Mouse (Mus musculus): Measurements from ENCODE around the gene Sod2. TPM values are rescaled to one million over a fixed set of nuclear protein-coding genes. Genes with fewer than 3 reads are reported as not detected.
"Not testable (repeated sequence)": the region's sequence is repeated elsewhere in the genome, so short reads cannot be mapped to it uniquely, and the experiment has no call there.

Gene Sod2
- polyA plus RNA-seq, 1 experiment, result 98.5 TPM

DNA sequence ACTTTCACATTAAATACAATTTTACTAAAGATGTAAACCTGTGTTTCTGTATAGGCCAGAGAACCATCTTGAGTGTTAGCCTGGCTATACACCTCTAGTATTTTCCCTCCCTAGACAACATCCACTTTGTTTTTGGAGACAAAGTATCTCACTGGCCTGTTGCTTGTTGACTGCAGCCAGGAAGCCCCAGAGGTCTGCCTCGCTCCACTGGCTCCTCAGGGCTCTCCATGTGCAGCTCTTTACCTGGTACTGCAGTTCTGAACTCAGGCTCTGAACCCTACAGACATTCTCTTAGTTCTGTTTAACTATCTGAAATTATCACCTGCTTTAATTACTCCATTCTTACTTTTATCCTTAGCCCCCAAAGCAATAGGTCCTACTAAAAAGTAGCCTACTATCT is 28.1 kb upstream of the Sod2 start:
- TF ChIP-seq EP300 (IDR thresholded peaks at IDR 0.05; ENCODE audit: insufficient read depth, low read depth, low read length), result no peak
- no peak for TF ChIP-seq POLR2A (IDR thresholded peaks at IDR 0.05; ENCODE audit: insufficient read depth, low read length)
- no peaks in the 10 kb centered on the region for H3K9me3 ChIP-seq (replicated peaks; ENCODE audit: control insufficient read depth, insufficient read depth, low read length, poor library complexity, severe bottlenecking)
- no peaks in the 10 kb centered on the region for H3K4me1 ChIP-seq (ENCODE audit: control insufficient read depth, insufficient read depth, low read length)
- no peak overlapping the region for H3K9ac ChIP-seq (ENCODE audit: low read depth, poor library complexity, severe bottlenecking)
- H3K4me3 ChIP-seq (ENCODE audit: low read depth, low read length), result no peak overlapping the region
- no peak overlapping the region for H3K27ac ChIP-seq (ENCODE audit: insufficient read depth, low read length)
- peaks cover 72% of the 10 kb centered on the region for H3K36me3 ChIP-seq (ENCODE audit: control insufficient read depth, insufficient read depth, low read length, poor library complexity, severe bottlenecking)
- H3K27me3 ChIP-seq (ENCODE audit: control insufficient read depth, insufficient read depth, low read length, poor library complexity, severe bottlenecking), result no peaks in the 10 kb centered on the region

- no peak overlapping the region for H3K4me3 ChIP-seq (ENCODE audit: low read depth, low read length)
- H3K9me3 ChIP-seq (replicated peaks; ENCODE audit: control insufficient read depth, insufficient read depth, low read length, poor library complexity, severe bottlenecking), result no peaks in the 10 kb centered on the region
- no peak overlapping the region for H3K9ac ChIP-seq (ENCODE audit: low read depth, poor library complexity, severe bottlenecking)
- H3K36me3 ChIP-seq (ENCODE audit: control insufficient read depth, insufficient read depth, low read length, poor library complexity, severe bottlenecking), result peaks cover 65% of the 10 kb centered on the region
- H3K27ac ChIP-seq (ENCODE audit: insufficient read depth, low read length), result no peak overlapping the region
- TF ChIP-seq CTCF (IDR thresholded peaks at IDR 0.05; ENCODE audit: low read depth, low read length) (no peak), POLR2A (IDR thresholded peaks at IDR 0.05; ENCODE audit: insufficient read depth, low read length) (no peak), EP300 (IDR thresholded peaks at IDR 0.05; ENCODE audit: insufficient read depth, low read depth, low read length) (no peak)
- H3K4me1 ChIP-seq (ENCODE audit: control insufficient read depth, insufficient read depth, low read length), result no peaks in the 10 kb centered on the region
- no peaks in the 10 kb centered on the region for H3K27me3 ChIP-seq (ENCODE audit: control insufficient read depth, insufficient read depth, low read length, poor library complexity, severe bottlenecking)
Measured at GRCm38 (mm10) chr17:12983988-12984387, 22.7 kb upstream of the Sod2 start.

GRCm38 (mm10) chr17:12988096-12988495 is 18.6 kb upstream of the Sod2 start:
- peak overlapping the region; percentile 60; the same call in 1 of the 2 replicates for H3K27ac ChIP-seq (ENCODE audit: insufficient read depth, low read length)
- peaks cover 33% of the 10 kb centered on the region for H3K36me3 ChIP-seq (ENCODE audit: control insufficient read depth, insufficient read depth, low read length, poor library complexity, severe bottlenecking)
- H3K27me3 ChIP-seq (ENCODE audit: control insufficient read depth, insufficient read depth, low read length, poor library complexity, severe bottlenecking); H3K4me1 ChIP-seq (ENCODE audit: control insufficient read depth, insufficient read depth, low read length); H3K9me3 ChIP-seq (replicated peaks; ENCODE audit: control insufficient read depth, insufficient read depth, low read length, poor library complexity, severe bottlenecking); H3K9ac ChIP-seq (ENCODE audit: low read depth, poor library complexity, severe bottlenecking): not testable (repeated sequence)
- peak overlapping the region; percentile 6; the same call in 1 of the 2 replicates for H3K4me3 ChIP-seq (ENCODE audit: low read depth, low read length)

DNA sequence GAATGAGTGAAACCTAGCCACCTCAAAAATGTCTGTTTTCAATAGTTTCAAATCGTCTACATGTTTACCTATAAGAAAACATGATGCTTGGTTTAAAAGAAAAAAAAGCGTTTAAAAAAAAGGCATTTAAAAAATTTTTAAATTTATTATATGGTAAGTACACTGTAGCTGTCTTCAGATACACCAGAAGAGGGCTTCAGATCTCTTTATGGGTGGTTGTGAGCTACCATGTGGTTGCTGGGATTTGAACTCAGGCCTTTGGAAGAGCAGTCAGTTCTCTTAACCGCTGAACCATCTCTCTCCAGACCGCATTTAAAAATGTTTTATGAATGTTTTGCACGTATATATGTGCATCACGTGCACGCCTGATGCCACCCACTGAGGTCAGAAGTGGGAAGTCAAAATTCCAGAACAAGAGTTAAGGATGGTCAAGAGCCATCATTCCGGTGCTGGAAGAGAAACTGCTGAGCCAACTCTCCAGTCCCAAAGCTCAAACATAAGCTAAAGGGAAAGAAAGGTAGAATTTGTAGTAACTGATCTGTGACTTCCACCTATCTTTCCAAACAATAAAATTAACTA is 16.0 kb upstream of the Sod2 start:
- Histone ChIP-seq H3K4me3 (ENCODE audit: low read depth, low read length) (peak overlapping the region; percentile 99), H3K9me3 (replicated peaks; ENCODE audit: control insufficient read depth, insufficient read depth, low read length, poor library complexity, severe bottlenecking) (no peaks in the 10 kb centered on the region), H3K4me1 (ENCODE audit: control insufficient read depth, insufficient read depth, low read length) (no peaks in the 10 kb centered on the region), H3K9ac (ENCODE audit: low read depth, poor library complexity, severe bottlenecking) (peak overlapping the region; percentile 100), H3K27me3 (ENCODE audit: control insufficient read depth, insufficient read depth, low read length, poor library complexity, severe bottlenecking) (no peaks in the 10 kb centered on the region), H3K36me3 (ENCODE audit: control insufficient read depth, insufficient read depth, low read length, poor library complexity, severe bottlenecking) (peaks cover 10% of the 10 kb centered on the region), H3K27ac (ENCODE audit: insufficient read depth, low read length) (peak overlapping the region; percentile 79)
- TF ChIP-seq POLR2A (IDR thresholded peaks at IDR 0.05; ENCODE audit: insufficient read depth, low read length), result no peak
- TF ChIP-seq CTCF (IDR thresholded peaks at IDR 0.05; ENCODE audit: low read depth, low read length), result no peak
- TF ChIP-seq EP300 (IDR thresholded peaks at IDR 0.05; ENCODE audit: insufficient read depth, low read depth, low read length), result no peak

DNA sequence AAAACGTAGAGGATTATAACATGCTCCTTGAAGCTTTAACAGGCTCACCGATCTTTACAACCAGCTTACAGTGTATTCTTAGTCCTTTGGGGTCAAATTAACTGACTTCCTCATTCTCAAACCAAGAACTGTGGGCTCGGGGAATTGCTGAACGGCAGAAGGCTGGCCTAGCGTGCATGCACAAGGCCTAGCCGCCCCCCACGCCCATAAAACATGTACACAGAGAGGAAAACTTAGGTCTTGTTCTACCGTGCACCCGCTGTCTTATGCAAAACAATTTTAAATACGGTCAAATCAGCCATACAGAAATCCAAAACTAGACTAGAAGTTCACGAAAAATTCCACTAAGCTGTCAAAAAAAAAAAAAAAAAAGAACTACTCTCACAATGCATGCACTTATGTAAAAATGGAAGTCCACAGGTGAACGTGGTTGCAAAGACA is 15.4 kb upstream of the Sod2 start:
- H3K4me3 ChIP-seq (ENCODE audit: low read depth, low read length), result peak overlapping the region; percentile 99
- H3K4me1 ChIP-seq (ENCODE audit: control insufficient read depth, insufficient read depth, low read length), result no peaks in the 10 kb centered on the region
- no peaks in the 10 kb centered on the region for H3K27me3 ChIP-seq (ENCODE audit: control insufficient read depth, insufficient read depth, low read length, poor library complexity, severe bottlenecking)
- H3K27ac ChIP-seq (ENCODE audit: insufficient read depth, low read length), result peak overlapping the region; percentile 79
- peak overlapping the region; percentile 100 for H3K9ac ChIP-seq (ENCODE audit: low read depth, poor library complexity, severe bottlenecking)
- TF ChIP-seq POLR2A (IDR thresholded peaks at IDR 0.05; ENCODE audit: insufficient read depth, low read length), result no peak
- no peak for TF ChIP-seq EP300 (IDR thresholded peaks at IDR 0.05; ENCODE audit: insufficient read depth, low read depth, low read length)
- no peak for TF ChIP-seq CTCF (IDR thresholded peaks at IDR 0.05; ENCODE audit: low read depth, low read length)
- H3K36me3 ChIP-seq (ENCODE audit: control insufficient read depth, insufficient read depth, low read length, poor library complexity, severe bottlenecking), result peaks cover 7% of the 10 kb centered on the region
- no peaks in the 10 kb centered on the region for H3K9me3 ChIP-seq (replicated peaks; ENCODE audit: control insufficient read depth, insufficient read depth, low read length, poor library complexity, severe bottlenecking)

- Histone ChIP-seq H3K9ac (ENCODE audit: low read depth, poor library complexity, severe bottlenecking) (peak overlapping the region; percentile 100), H3K27me3 (ENCODE audit: control insufficient read depth, insufficient read depth, low read length, poor library complexity, severe bottlenecking) (no peaks in the 10 kb centered on the region), H3K36me3 (ENCODE audit: control insufficient read depth, insufficient read depth, low read length, poor library complexity, severe bottlenecking) (peaks cover 7% of the 10 kb centered on the region), H3K9me3 (replicated peaks; ENCODE audit: control insufficient read depth, insufficient read depth, low read length, poor library complexity, severe bottlenecking) (no peaks in the 10 kb centered on the region), H3K4me1 (ENCODE audit: control insufficient read depth, insufficient read depth, low read length) (no peaks in the 10 kb centered on the region), H3K4me3 (ENCODE audit: low read depth, low read length) (peak overlapping the region; percentile 91), H3K27ac (ENCODE audit: insufficient read depth, low read length) (peak overlapping the region; percentile 79)
- TF ChIP-seq POLR2A (IDR thresholded peaks at IDR 0.05; ENCODE audit: insufficient read depth, low read length) (no peak), CTCF (IDR thresholded peaks at IDR 0.05; ENCODE audit: low read depth, low read length) (no peak), EP300 (IDR thresholded peaks at IDR 0.05; ENCODE audit: insufficient read depth, low read depth, low read length) (no peak)
Measured at GRCm38 (mm10) chr17:12991635-12992358, 14.8 kb upstream of the Sod2 start.
